Mouse (Mus musculus): ENCODE measurements around the gene Gm5134.

DNA sequence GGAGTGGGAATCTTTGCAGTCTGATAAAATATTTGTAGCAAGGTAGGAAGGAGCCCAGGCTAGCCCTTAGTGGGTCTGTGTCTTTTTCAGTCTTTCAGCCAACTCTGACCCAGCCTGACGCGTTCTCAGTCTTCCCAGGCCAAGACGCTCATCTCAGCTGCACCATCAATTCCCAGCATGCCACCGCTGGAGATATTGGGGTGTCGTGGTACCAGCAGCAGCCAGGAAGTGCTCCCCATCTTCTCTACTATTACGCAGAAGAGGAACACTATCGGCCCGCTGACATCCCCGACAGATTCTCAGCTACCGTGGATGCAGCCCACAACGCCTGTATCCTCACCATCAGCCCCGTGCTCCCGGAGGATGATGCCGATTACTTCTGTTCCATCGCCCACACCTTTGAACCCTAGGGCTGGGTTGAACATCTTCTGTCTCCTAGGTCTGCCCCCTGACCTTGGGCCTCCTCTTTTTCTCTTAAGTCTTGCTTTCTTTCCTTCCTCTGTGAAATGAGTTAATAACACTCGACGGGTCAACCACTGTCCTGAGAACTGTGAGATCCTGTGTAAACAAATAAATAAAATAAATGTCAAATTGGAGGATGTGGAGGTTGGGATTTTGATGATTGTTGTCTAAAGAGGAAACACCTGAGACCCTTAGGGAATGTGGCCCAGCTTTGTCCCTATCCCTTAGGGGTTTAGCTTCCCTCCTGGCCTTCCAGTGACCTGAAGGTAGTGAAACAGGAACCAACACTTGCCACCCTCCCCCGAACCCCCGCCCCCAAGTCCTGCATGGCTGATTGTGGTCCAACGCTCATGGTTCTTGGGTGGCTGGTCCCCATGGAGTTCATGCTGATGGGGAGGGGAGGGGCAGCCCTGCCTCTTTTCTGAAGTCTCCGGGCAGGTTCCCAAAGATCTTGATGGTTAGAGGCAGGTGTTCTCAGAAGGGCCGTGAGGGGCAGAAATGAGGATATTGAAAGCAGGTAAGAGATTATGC, 5.0 kb upstream of the Gm5134 start:
- TF ChIP-seq CTCF (IDR thresholded peaks at IDR 0.05 in 2 of 3, conservative IDR thresholded peaks at IDR 0.05 in 1 of 3; ENCODE audit: control insufficient read depth in 1 of 3, insufficient read depth in 1 of 3, low read depth in 2 of 3, low read length in 3 of 3, poor library complexity in 1 of 3, severe bottlenecking in 1 of 3) (no peak), EP300 (IDR thresholded peaks at IDR 0.05; ENCODE audit: low read depth in 1 of 2, low read length in 2 of 2) (no peak), ZNF384 (IDR thresholded peaks at IDR 0.05; ENCODE audit: low read depth, low read length) (no peak), RCOR1 (IDR thresholded peaks at IDR 0.05; ENCODE audit: low read depth, low read length) (no peak), MEF2A (IDR thresholded peaks at IDR 0.05; ENCODE audit: extremely low read depth, insufficient replicate concordance, low read depth, low read length, poor library complexity, severe bottlenecking) (no peak), ETS1 (IDR thresholded peaks at IDR 0.05; ENCODE audit: low read depth, low read length) (no peak), HCFC1 (IDR thresholded peaks at IDR 0.05; ENCODE audit: low read depth, low read length) (no peak), ZKSCAN1 (IDR thresholded peaks at IDR 0.05; ENCODE audit: low read depth, low read length) (no peak), SMC3 (IDR thresholded peaks at IDR 0.05; ENCODE audit: low read depth, low read length) (no peak)
